Mouse (Mus musculus) heart, embryonic 11.5 days (tissue): ENCODE measurements at regions not wholly inside any gene's neighbourhood (a gene's known extent, or its start where the extent isn't known, plus 50 kb on each side); places are given as distances from the start of the nearest gene placed in this dataset.

Source experiments
- ATAC-seq: fragments of 200-750 bp; cut with Nextera tagmentation; replicated peaks from 2 replicates; pipeline ENCODE4 v1.8.0; 2017; ENCODE audit warnings: moderate library complexity; ENCODE audit not compliant: insufficient number of reproducible peaks, low FRiP score, low TSS enrichment
- H3K27ac ChIP-seq: fragments of 300-500 bp; sonication (generic); 2 replicates; pipeline ENCODE4 v1.5.1; 2014; ENCODE audit warnings: mild to moderate bottlenecking, low read depth, low read length
- H3K27me3 ChIP-seq: fragments of 300-500 bp; sonication (generic); 2 replicates; pipeline ENCODE4 v1.6.1; 2014; ENCODE audit warnings: mild to moderate bottlenecking, low read length, mixed read lengths; ENCODE audit not compliant: control insufficient read depth, insufficient read depth
- H3K36me3 ChIP-seq: fragments of 300-500 bp; sonication (generic); 2 replicates; pipeline ENCODE4 v1.6.1; 2014; ENCODE audit warnings: mild to moderate bottlenecking, low read length, moderate library complexity, mixed read lengths; ENCODE audit not compliant: control insufficient read depth, insufficient read depth
- H3K4me1 ChIP-seq: fragments of 300-500 bp; sonication (generic); 2 replicates; pipeline ENCODE4 v1.6.1; 2014; ENCODE audit warnings: low read length; ENCODE audit not compliant: control insufficient read depth, insufficient read depth
- H3K4me2 ChIP-seq: fragments of 300-500 bp; sonication (generic); 2 replicates; pipeline ENCODE4 v1.6.1; 2014; ENCODE audit warnings: mild to moderate bottlenecking, moderate library complexity
- H3K4me3 ChIP-seq: fragments of 300-500 bp; sonication (generic); 2 replicates; pipeline ENCODE4 v1.5.1; 2014; ENCODE audit warnings: low read depth, low read length
- H3K9ac ChIP-seq: fragments of 300-500 bp; sonication (generic); 2 replicates; pipeline ENCODE4 v1.6.1; 2014; ENCODE audit warnings: mild to moderate bottlenecking, low read depth, low read length, moderate library complexity
- H3K9me3 ChIP-seq: fragments of 300-500 bp; sonication (generic); replicated peaks from 2 replicates; pipeline ENCODE4 v1.6.1; 2016; ENCODE audit warnings: low read length; ENCODE audit not compliant: control insufficient read depth
- WGBS: fragments of 180-500 bp; shearing (Covaris S2); extraction: QIAGEN DNeasy Blood & Tissue Kit; methylation state at CpG from one replicate; pipeline ENCODE4 v1.1.7; 2014; ENCODE audit not compliant: insufficient replicate concordance; 5-methylcytosine and 5-hydroxymethylcytosine counted together

- no peak overlapping the region; the same call in 1 of the 2 replicates for H3K4me2 ChIP-seq
- no peak overlapping the region for H3K27ac ChIP-seq
Observed at GRCm38 (mm10) chr14:58545778-58546177, 475.4 kb downstream of the Fgf9 start.

GRCm38 (mm10) chr14:58543140-58543767 is 472.9 kb downstream of the Fgf9 start:
- Histone ChIP-seq H3K4me1 (peaks cover 8% of the 10 kb centered on the region), H3K4me3 (no peak overlapping the region), H3K27ac (no peak overlapping the region), H3K4me2 (no peak overlapping the region), H3K9me3 (no peaks in the 10 kb centered on the region), H3K27me3 (no peaks in the 10 kb centered on the region), H3K36me3 (no peaks in the 10 kb centered on the region), H3K9ac (no peak overlapping the region)
- 78% methylated on average over 10 of the region's 10 CpGs for WGBS
- ATAC-seq = no peak

More at GRCm38 (mm10) chr14:58545778-58546177, 475.4 kb downstream of the Fgf9 start:
- Histone ChIP-seq H3K9me3 (no peaks in the 10 kb centered on the region), H3K4me3 (no peak overlapping the region), H3K36me3 (no peaks in the 10 kb centered on the region), H3K4me1 (peaks cover 7% of the 10 kb centered on the region), H3K9ac (no peak overlapping the region), H3K27me3 (no peaks in the 10 kb centered on the region)
- no peak for ATAC-seq
- WGBS = 9% methylated on average over 5 of the region's 5 CpGs

- Histone ChIP-seq H3K9ac (no peak overlapping the region), H3K4me2 (no peak overlapping the region), H3K36me3 (no peaks in the 10 kb centered on the region), H3K9me3 (no peaks in the 10 kb centered on the region), H3K27me3 (no peaks in the 10 kb centered on the region), H3K27ac (no peak overlapping the region), H3K4me1 (peaks cover 4% of the 10 kb centered on the region; the same call in 1 of the 2 replicates), H3K4me3 (no peak overlapping the region)
- 48% methylated on average over 6 of the region's 6 CpGs for WGBS
- no peak for ATAC-seq
Observed at GRCm38 (mm10) chr14:58538135-58538534, 467.8 kb downstream of the Fgf9 start.

GRCm38 (mm10) chr14:58520976-58521549 is 450.7 kb downstream of the Fgf9 start:
- Histone ChIP-seq H3K9me3 (no peaks in the 10 kb centered on the region), H3K4me2 (no peak overlapping the region), H3K4me1 (peaks cover 13% of the 10 kb centered on the region; the same call in 1 of the 2 replicates), H3K9ac (no peak overlapping the region), H3K27ac (peak overlapping the region; percentile 50), H3K27me3 (no peaks in the 10 kb centered on the region), H3K4me3 (no peak overlapping the region), H3K36me3 (no peaks in the 10 kb centered on the region)
- ATAC-seq = no peak
- WGBS = 41% methylated on average over 5 of the region's 5 CpGs

- no peak for ATAC-seq
- Histone ChIP-seq H3K4me2 (no peak overlapping the region), H3K36me3 (no peaks in the 10 kb centered on the region), H3K4me1 (peaks cover 13% of the 10 kb centered on the region; the same call in 1 of the 2 replicates), H3K27ac (no peak overlapping the region), H3K9ac (no peak overlapping the region), H3K4me3 (no peak overlapping the region), H3K9me3 (no peaks in the 10 kb centered on the region), H3K27me3 (no peaks in the 10 kb centered on the region)
- WGBS = 71% methylated on average over 5 of the region's 5 CpGs
Observed at GRCm38 (mm10) chr14:58520384-58520783, 450.0 kb downstream of the Fgf9 start.

GRCm38 (mm10) chr14:58519086-58519485 is 448.7 kb downstream of the Fgf9 start:
- Histone ChIP-seq H3K9me3 (no peaks in the 10 kb centered on the region), H3K36me3 (no peaks in the 10 kb centered on the region), H3K27ac (no peak overlapping the region), H3K9ac (no peak overlapping the region), H3K4me1 (peaks cover 13% of the 10 kb centered on the region; the same call in 1 of the 2 replicates), H3K4me3 (no peak overlapping the region), H3K4me2 (no peak overlapping the region), H3K27me3 (no peaks in the 10 kb centered on the region)
- 89% methylated on average over 1 of the region's 1 CpGs for WGBS
- ATAC-seq = no peak

- H3K36me3 ChIP-seq = no peaks in the 10 kb centered on the region
- H3K9ac ChIP-seq = no peak overlapping the region
- H3K4me1 ChIP-seq = peaks cover 13% of the 10 kb centered on the region; the same call in 1 of the 2 replicates
- H3K4me2 ChIP-seq = no peak overlapping the region
- no peaks in the 10 kb centered on the region for H3K9me3 ChIP-seq
- no peak for ATAC-seq
- H3K27ac ChIP-seq = no peak overlapping the region
- H3K27me3 ChIP-seq = no peaks in the 10 kb centered on the region
- WGBS = 29% methylated on average over 4 of the region's 4 CpGs
- H3K4me3 ChIP-seq = no peak overlapping the region
Observed at GRCm38 (mm10) chr14:58516543-58516942, 446.2 kb downstream of the Fgf9 start.

- Histone ChIP-seq H3K27ac (no peak overlapping the region), H3K36me3 (no peaks in the 10 kb centered on the region), H3K4me3 (no peak overlapping the region), H3K9ac (no peak overlapping the region), H3K27me3 (no peaks in the 10 kb centered on the region), H3K9me3 (no peaks in the 10 kb centered on the region), H3K4me2 (no peak overlapping the region), H3K4me1 (0 out of 2 replicates have a peak, but pooled peaks cover 6% of the 10 kb centered on the region)
- no peak for ATAC-seq
- WGBS = 84% methylated on average over 6 of the region's 6 CpGs
Observed at GRCm38 (mm10) chr14:58512177-58512576, 441.8 kb downstream of the Fgf9 start.

- ATAC-seq = no peak
- no peaks in the 10 kb centered on the region for H3K36me3 ChIP-seq
- H3K9ac ChIP-seq = no peak overlapping the region
- H3K27ac ChIP-seq = no peak overlapping the region
- H3K9me3 ChIP-seq = no peaks in the 10 kb centered on the region
- H3K4me3 ChIP-seq = no peak overlapping the region
- 60% methylated on average over 4 of the region's 4 CpGs for WGBS
- H3K27me3 ChIP-seq = no peaks in the 10 kb centered on the region
- 0 out of 2 replicates have a peak, but pooled peaks cover 3% of the 10 kb centered on the region for H3K4me1 ChIP-seq
- no peak overlapping the region for H3K4me2 ChIP-seq
Observed at GRCm38 (mm10) chr14:58511571-58511985, 441.2 kb downstream of the Fgf9 start.
